Mouse (Mus musculus) myocyte (in vitro differentiated cells): ENCODE results near the gene Fbxl5.

Experiments
- E2F4 ChIP-seq: IDR thresholded peaks from one replicate; pipeline ENCODE4 v1.6.1; 2011; ENCODE audit warnings: mild to moderate bottlenecking, control low read depth, moderate library complexity; ENCODE audit not compliant: insufficient read depth
- MAX ChIP-seq: IDR thresholded peaks from one replicate; pipeline ENCODE4 v1.6.1; 2011; ENCODE audit warnings: low read depth, mild to moderate bottlenecking, control low read depth
- MYOD1 ChIP-seq, 3 experiments: IDR thresholded peaks; one replicate each; pipeline ENCODE4 v1.6.1; 2011; ENCODE audit warnings: control low read depth in 2 of 3, low read depth in 2 of 3, mild to moderate bottlenecking in 2 of 3, moderate library complexity in 1 of 3; ENCODE audit not compliant: insufficient read length in 2 of 3, control insufficient read depth in 1 of 3
- MYOG ChIP-seq, 3 experiments: IDR thresholded peaks; one replicate each; pipeline ENCODE4 v1.6.1; 2011; ENCODE audit warnings: control low read depth in 2 of 3, low read depth in 2 of 3, mild to moderate bottlenecking in 2 of 3; ENCODE audit not compliant: insufficient read length in 2 of 3, control insufficient read depth in 1 of 3, insufficient read depth in 1 of 3
- POLR2A ChIP-seq: IDR thresholded peaks from one replicate; pipeline ENCODE4 v1.6.1; 2011; ENCODE audit warnings: low read depth, mild to moderate bottlenecking, control low read depth, moderate library complexity; ENCODE audit not compliant: insufficient read length

GRCm38 (mm10) chr5:43863642-43864041 lies 42.2 kb upstream of the Fbxl5 start:
- no peak for TF ChIP-seq MYOD1 (IDR thresholded peaks at IDR 0.05; ENCODE audit: control insufficient read depth in 1 of 3, insufficient read length in 2 of 3, low read depth in 2 of 3)
- TF ChIP-seq MAX: no peak
- TF ChIP-seq MYOG (IDR thresholded peaks at IDR 0.05; ENCODE audit: control insufficient read depth in 1 of 3, insufficient read depth in 1 of 3, insufficient read length in 2 of 3, low read depth in 2 of 3): no peak
- TF ChIP-seq POLR2A: no peak
- TF ChIP-seq E2F4: no peak
